Mouse (Mus musculus) cerebellum, adult 2 months (tissue): ENCODE measurements around the gene Kctd20.

Experiments
- CTCF ChIP-seq: fragments of 200-500 bp; IDR thresholded peaks from 2 replicates; pipeline ENCODE4 v1.5.1; 2011; ENCODE audit warnings: low read depth, mild to moderate bottlenecking, control low read depth, low read length, moderate library complexity, borderline replicate concordance; ENCODE audit not compliant: insufficient read depth
- POLR2A ChIP-seq: fragments of 200-500 bp; IDR thresholded peaks from 2 replicates; pipeline ENCODE4 v1.6.1; 2011; ENCODE audit warnings: low read length, control low read depth, borderline replicate concordance; ENCODE audit not compliant: insufficient read depth

DNA sequence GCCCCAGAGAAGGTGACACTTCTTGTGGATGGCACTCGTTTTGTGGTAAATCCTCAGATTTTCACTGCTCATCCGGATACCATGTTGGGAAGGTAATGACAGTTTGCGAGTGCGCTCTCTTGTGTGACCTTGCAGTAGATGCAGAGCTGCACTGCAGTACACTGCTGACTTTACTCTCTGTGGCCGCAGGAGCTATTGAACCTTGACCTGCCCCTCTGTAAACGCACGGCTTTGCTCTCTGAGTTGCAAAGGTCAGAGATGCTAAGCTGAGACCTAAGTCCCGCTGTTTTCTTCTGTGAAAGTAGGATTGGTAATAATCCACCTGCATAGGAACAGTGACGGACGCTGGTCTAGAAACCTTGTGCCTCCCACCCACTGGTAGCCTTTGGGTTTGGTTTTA, 9.8 kb downstream of the Kctd20 start:
- TF ChIP-seq CTCF: no peak
- TF ChIP-seq POLR2A: no peak
